Mouse (Mus musculus): Measurements from ENCODE around the gene Eml3.

Gene Eml3

DNA sequence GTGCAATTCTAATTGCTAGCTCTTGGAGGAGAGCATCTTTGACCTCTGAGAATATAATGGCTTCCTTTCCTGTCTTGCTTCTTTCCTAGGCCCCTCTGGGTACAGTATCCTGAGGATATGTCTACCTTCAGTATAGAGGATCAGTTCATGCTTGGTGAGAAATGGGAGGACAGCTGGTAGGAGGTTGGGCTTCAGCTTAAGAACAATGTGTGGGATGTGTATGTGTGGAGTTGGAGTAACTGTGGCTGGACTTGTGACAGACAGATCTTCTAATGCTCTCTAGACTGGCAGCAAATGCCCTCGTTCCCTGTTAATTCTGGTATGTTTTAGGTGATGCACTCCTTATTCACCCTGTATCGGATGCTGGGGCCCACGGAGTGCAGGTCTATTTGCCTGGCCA is 15.1 kb upstream of the Eml3 start:
- no peak for DNase-seq (ENCODE audit: low spot score in 2 of 2)

DNA sequence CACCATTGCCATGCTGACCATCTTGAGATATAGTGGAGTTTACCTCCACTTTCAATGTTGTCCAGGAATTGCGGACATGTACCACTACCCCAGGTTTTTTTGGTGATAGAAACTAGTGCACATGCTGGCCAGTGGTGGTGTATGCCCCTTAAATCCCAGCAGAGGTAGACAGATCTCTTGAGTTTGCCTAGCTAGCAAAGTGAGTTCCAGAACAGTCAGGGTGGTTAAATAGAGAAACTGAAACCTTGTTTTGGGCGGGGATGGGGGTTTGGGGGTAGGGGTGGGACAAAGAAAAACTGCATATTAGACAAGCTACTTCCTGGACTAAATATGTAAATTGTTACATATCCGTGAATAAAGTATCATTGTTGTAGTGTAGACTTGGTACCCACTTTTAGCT is 10.4 kb upstream of the Eml3 start:
- DNase-seq (ENCODE audit: low spot score in 2 of 2): no peak

- DNase-seq (ENCODE audit: low spot score in 2 of 2): no peak
Measured at GRCm38 (mm10) chr19:8919684-8920072, 9.7 kb upstream of the Eml3 start.

DNA sequence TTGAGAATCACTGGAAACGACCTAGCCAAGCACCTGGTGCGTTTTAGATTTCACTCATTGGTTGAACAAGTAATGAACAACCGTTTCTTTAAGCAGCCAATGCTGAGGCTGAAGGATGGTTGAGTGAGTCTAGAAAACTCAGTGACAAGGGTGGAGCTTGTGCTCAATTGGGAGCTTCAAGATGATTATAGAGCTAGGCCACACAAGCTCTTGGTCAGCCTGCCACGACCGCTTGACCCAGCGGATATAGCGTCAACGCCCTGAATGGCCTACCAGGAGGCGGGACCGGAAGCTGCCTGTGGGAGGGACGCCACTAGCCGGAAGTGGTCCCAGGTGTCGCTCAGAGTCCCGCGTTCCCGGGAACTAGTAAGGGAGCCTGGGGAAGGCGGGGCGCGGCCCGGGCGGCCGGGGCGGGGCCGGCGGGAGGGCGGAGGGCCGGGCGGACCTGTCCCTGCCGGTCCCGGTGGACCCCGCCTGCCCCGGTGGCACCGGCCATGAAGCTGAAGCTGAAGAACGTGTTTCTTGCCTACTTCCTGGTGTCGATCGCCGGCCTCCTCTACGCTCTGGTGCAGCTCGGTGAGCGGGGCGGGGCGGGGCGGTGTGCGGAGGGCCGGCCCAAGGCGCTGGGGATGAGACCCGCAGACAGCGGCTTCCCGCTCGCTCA is 9.1 kb upstream of the Eml3 start, which contains the start of gene B3gat3:
TSS of gene B3gat3 (plus strand) at position 302 of the 664 bp plus-strand sequence.
- peak; percentile 89 to 92 for DNase-seq (ENCODE audit: low spot score in 2 of 2)

- DNase-seq (ENCODE audit: low spot score in 2 of 2): peak in 1 of 2 experiments; percentile 31
Measured at GRCm38 (mm10) chr19:8920836-8921291, 8.5 kb upstream of the Eml3 start.

DNA sequence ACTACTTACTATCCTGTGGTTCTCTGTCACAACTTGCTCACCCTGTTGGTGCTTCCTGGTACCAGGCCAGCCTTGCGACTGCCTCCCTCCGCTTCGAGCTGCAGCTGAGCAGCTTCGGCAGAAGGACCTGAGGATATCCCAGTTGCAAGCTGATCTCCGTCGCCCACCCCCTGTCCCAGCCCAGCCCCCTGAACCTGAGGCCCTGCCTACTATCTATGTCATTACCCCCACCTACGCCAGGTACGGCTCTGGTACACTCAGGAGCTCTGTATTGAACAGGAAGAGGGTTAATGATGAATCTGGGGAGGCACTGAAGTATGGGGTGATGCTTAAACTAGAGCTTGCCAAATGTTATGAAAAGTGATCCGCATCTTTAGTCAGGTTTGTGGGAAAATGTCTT is 7.6 kb upstream of the Eml3 start:
- no peak for DNase-seq (ENCODE audit: low spot score in 2 of 2)

- peak in 1 of 2 experiments; percentile 60 for DNase-seq (ENCODE audit: low spot score in 2 of 2)
Measured at GRCm38 (mm10) chr19:8926766-8927165, 2.6 kb upstream of the Eml3 start.

GRCm38 (mm10) chr19:8927891-8928525 is 1.3 kb upstream of the Eml3 start:
- DNase-seq (ENCODE audit: low spot score in 2 of 2): peak in 1 of 2 experiments; percentile 60

- DNase-seq (ENCODE audit: low spot score in 2 of 2): peak in 1 of 2 experiments; percentile 69
Measured at GRCm38 (mm10) chr19:8928689-8929223, 596 bp upstream of the Eml3 start.

GRCm38 (mm10) chr19:8930117-8930516 is 765 bp downstream of the Eml3 start:
- DNase-seq (ENCODE audit: low spot score in 2 of 2): peak in 1 of 2 experiments; percentile 67

DNA sequence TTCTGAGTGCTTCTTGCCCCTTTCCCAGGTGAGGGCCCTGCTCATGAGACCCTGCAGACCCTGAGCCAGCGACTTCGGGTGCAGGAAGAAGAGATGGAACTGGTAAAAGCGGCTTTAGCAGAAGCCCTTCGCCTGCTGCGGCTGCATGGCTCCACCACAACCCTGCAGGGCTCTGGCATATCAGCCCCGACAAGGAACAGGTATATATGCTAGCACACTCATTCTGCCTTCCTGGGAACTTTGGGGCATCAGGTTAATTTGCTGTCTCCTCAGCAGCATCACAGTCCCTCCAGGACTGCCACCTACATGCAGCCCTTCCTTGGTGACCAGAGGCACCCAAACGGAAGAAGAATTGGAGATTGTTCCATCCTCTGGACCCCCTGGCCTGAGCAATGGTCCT is 1.4 kb downstream of the Eml3 start:
- DNase-seq (ENCODE audit: low spot score in 2 of 2): peak in 1 of 2 experiments; percentile 62

DNA sequence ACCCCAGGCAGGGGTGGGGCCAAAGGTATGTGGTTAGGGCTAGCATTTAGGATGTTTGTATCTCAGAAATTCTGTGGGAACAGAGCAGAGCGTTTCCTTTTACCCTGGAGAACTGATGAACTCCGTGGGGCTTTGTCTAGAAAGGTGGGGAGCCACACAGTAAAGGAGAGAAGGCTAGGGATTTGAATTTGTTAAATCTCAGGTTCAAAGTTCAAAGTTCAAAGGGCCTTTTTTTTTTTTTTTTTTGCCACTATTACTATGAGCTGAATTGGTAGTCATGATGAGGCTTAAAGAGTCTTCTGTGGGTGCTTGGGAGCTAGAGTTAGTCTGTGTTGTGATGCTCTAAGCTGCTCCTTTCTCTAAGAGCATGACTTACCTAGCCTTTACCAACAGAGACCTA is 7.4 kb downstream of the Eml3 start:
- no peak for DNase-seq (ENCODE audit: low spot score in 2 of 2)

- no peak for DNase-seq (ENCODE audit: low spot score in 2 of 2)
Measured at GRCm38 (mm10) chr19:8940526-8941133, 11.3 kb downstream of the Eml3 start.

- DNase-seq (ENCODE audit: low spot score in 2 of 2): no peak
Measured at GRCm38 (mm10) chr19:8941136-8941514, 11.8 kb downstream of the Eml3 start.

- peak; percentile 96 to 97 for DNase-seq (ENCODE audit: low spot score in 2 of 2)
Measured at GRCm38 (mm10) chr19:8941515-8942217, 12.3 kb downstream of the Eml3 start, which contains the start of gene Mta2. Mta2 (plus strand) TSS chr19:8941875.

- DNase-seq (ENCODE audit: low spot score in 2 of 2): no peak
Measured at GRCm38 (mm10) chr19:8942276-8942964, 13.1 kb downstream of the Eml3 start.

DNA sequence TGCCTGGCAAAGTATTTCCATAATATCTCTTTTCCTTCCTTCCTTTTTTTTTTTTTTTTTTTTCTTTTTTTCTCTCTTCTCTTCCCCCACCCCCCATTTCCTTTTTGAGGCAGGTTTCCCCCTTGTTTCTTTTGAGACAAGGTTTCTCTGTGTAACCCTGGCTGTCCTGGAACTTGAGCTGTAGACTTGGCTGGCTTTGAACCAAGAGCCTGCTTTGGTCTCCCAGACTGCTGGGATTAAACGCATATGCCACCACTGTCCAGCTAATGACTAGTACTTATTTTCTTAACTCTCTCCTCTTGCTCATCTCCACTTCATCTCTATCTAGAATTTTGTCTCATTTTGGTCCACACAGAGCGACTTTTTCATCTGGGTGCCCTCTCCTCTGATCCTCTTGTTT is 13.7 kb downstream of the Eml3 start:
- no peak for DNase-seq (ENCODE audit: low spot score in 2 of 2)

DNA sequence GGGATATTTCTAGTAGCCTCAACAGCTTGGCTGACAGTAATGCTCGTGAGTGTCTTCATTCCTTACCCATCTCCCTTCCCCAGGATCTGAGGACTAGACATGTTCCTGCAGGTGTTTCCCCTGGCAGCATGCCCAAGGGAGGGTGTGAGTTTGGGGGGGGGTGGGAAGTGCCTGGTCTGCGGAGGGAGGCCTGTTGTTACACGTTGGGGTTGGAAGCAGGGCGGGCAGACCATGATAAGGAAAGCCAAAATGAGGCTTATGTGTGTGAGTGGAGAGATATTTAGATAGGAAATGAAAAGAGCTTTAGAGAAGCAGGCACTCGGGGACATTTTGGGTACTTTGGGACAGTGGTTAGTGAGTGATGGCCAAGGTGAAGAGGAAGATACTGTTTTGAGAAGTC is 14.7 kb downstream of the Eml3 start:
- DNase-seq (ENCODE audit: low spot score in 2 of 2): no peak

- DNase-seq (ENCODE audit: low spot score in 2 of 2): peak; percentile 79 to 86
Measured at GRCm38 (mm10) chr19:8944750-8945149, 15.4 kb downstream of the Eml3 start.

DNA sequence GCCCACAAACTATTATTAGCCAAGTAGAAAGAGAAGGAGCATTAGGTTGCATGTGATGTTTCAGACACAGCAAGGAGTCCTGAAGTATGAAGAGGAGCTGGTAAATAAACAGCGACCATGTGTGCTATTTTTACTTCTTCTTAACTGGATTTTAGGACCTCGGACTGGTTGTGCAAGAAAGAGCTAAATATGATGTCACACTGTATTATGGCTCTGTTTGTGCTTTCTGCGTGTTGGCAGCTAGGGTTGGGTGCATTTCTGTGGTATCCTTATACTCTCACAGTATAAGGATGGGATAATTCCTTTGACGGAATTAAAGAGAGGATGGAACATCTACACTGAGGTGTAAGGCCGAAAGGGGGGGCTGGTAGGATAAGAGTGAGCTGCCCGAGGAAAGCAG is 15.9 kb downstream of the Eml3 start:
- DNase-seq (ENCODE audit: low spot score in 2 of 2): no peak

DNA sequence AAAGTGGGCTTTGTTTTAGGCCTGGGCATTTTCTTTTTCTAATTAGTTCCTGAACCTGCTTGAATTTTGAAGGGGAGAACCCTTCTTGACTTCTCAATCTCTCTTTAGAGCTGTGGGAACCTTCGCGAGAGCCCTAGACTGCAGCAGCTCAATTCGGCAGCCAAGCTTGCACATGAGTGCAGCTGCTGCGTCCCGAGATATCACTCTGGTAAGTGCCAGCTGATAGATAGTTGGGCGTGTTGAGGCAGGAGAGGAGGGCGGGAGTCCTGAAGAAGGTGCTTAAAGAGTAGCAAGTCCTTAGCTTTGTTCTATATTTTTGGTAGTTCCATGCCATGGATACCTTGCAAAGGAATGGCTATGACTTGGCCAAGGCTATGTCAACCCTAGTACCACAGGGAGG is 17.6 kb downstream of the Eml3 start:
- DNase-seq (ENCODE audit: low spot score in 2 of 2): no peak

Data from spleen, postnatal 4 days (tissue).